Mouse (Mus musculus) spleen, postnatal 4 days (tissue): ENCODE results near the gene Lsamp.

Experiments
- DNase-seq, 2 experiments: peaks; one replicate each; pipeline ENCODE4 v3.0.0; 2022; ENCODE audit warnings: low spot score in 2 of 2

The Lsamp gene

GRCm38 (mm10) chr16:41777586-41777985, 1793.4 kb downstream of the Lsamp start:
- DNase-seq, result no peak

GRCm38 (mm10) chr16:41785600-41785999, 1801.4 kb downstream of the Lsamp start:
- no peak for DNase-seq

GRCm38 (mm10) chr16:41786704-41787103, 1802.5 kb downstream of the Lsamp start:
- no peak for DNase-seq

GRCm38 (mm10) chr16:41787146-41787545, 1803.0 kb downstream of the Lsamp start:
- DNase-seq, result no peak

- no peak for DNase-seq
Measured at GRCm38 (mm10) chr16:41790016-41790415, 1805.9 kb downstream of the Lsamp start.

- no peak for DNase-seq
Measured at GRCm38 (mm10) chr16:41820369-41820768, 1836.2 kb downstream of the Lsamp start.

- DNase-seq, result no peak
Measured at GRCm38 (mm10) chr16:41826899-41827604, 1842.9 kb downstream of the Lsamp start.

GRCm38 (mm10) chr16:41827605-41827948, 1843.4 kb downstream of the Lsamp start:
- DNase-seq, result no peak

GRCm38 (mm10) chr16:41834637-41835036, 1850.5 kb downstream of the Lsamp start:
- no peak for DNase-seq

GRCm38 (mm10) chr16:41835745-41836144, 1851.6 kb downstream of the Lsamp start:
- no peak for DNase-seq

- no peak for DNase-seq
Measured at GRCm38 (mm10) chr16:41839751-41840404, 1855.7 kb downstream of the Lsamp start.

GRCm38 (mm10) chr16:41846903-41847302, 1862.7 kb downstream of the Lsamp start:
- no peak for DNase-seq

- DNase-seq, result no peak
Measured at GRCm38 (mm10) chr16:41871917-41872593, 1887.9 kb downstream of the Lsamp start.

- no peak for DNase-seq
Measured at GRCm38 (mm10) chr16:41888546-41889165, 1904.5 kb downstream of the Lsamp start.

- DNase-seq, result no peak
Measured at GRCm38 (mm10) chr16:41900783-41901182, 1916.6 kb downstream of the Lsamp start.

- no peak for DNase-seq
Measured at GRCm38 (mm10) chr16:41903654-41904053, 1919.5 kb downstream of the Lsamp start.

- DNase-seq, result no peak
Measured at GRCm38 (mm10) chr16:41912584-41913193, 1928.5 kb downstream of the Lsamp start.

- no peak for DNase-seq
Measured at GRCm38 (mm10) chr16:41913346-41913745, 1929.2 kb downstream of the Lsamp start.

- no peak for DNase-seq
Measured at GRCm38 (mm10) chr16:41916342-41916741, 1932.2 kb downstream of the Lsamp start.

- DNase-seq, result no peak
Measured at GRCm38 (mm10) chr16:41917057-41917821, 1933.1 kb downstream of the Lsamp start.

- DNase-seq, result no peak
Measured at GRCm38 (mm10) chr16:41929546-41929945, 1945.4 kb downstream of the Lsamp start.
